Mouse (Mus musculus) hindbrain, embryonic 15.5 days (tissue): Measurements from ENCODE around the gene Hoxb7. TPM values are rescaled to one million over a fixed set of nuclear protein-coding genes. Genes with fewer than 3 reads are reported as not detected.

ENCODE experiments used
- ATAC-seq: fragments of 200-750 bp; cut with Nextera tagmentation; 2 replicates; pipeline ENCODE4 v1.8.0; 2017; ENCODE audit warnings: low read depth, moderate number of reproducible peaks, moderate TSS enrichment; ENCODE audit not compliant: low FRiP score
- H3K27ac ChIP-seq: fragments of 300-500 bp; sonication (generic); replicated peaks from 2 replicates; pipeline ENCODE4 v1.5.1; 2015; ENCODE audit warnings: mild to moderate bottlenecking, inconsistent platforms
- H3K27me3 ChIP-seq: fragments of 300-500 bp; sonication (generic); 2 replicates; pipeline ENCODE4 v1.6.1; 2015; ENCODE audit warnings: control low read depth, inconsistent platforms
- H3K36me3 ChIP-seq: fragments of 300-500 bp; sonication (generic); 2 replicates; pipeline ENCODE4 v1.6.1; 2015; ENCODE audit warnings: control low read depth, inconsistent platforms
- H3K4me1 ChIP-seq: fragments of 300-500 bp; sonication (generic); replicated peaks from 2 replicates; pipeline ENCODE4 v1.6.1; 2015; ENCODE audit warnings: control low read depth, inconsistent platforms
- H3K4me2 ChIP-seq: fragments of 300-500 bp; sonication (generic); 2 replicates; pipeline ENCODE4 v1.6.1; 2015; ENCODE audit warnings: moderate library complexity, mild to moderate bottlenecking, inconsistent platforms
- H3K4me3 ChIP-seq: fragments of 300-500 bp; sonication (generic); 2 replicates; pipeline ENCODE4 v1.5.1; 2015; ENCODE audit warnings: mild to moderate bottlenecking, inconsistent platforms
- H3K9ac ChIP-seq: fragments of 300-500 bp; sonication (generic); 2 replicates; pipeline ENCODE4 v1.6.1; 2015; ENCODE audit warnings: inconsistent platforms
- H3K9me3 ChIP-seq: fragments of 300-500 bp; sonication (generic); 2 replicates; pipeline ENCODE4 v1.6.1; 2016; ENCODE audit warnings: control low read depth, inconsistent platforms
- WGBS: fragments of 180-500 bp; shearing (Covaris S2); methylation state at CpG from one replicate; pipeline ENCODE4 v1.1.7; 2015; 5-methylcytosine and 5-hydroxymethylcytosine counted together
- polyA plus RNA-seq: library from polyadenylated mRNA; unstranded; fragments of >200 nt; fragmentation: Nextera tagmentation; extraction: Ambion mirVana; gene quantifications from 2 replicates; pipeline ENCODE4 v1.2.1, GENCODE M21; 2015

Gene Hoxb7
- polyA plus RNA-seq, 1 experiment from 2014 or later, result 33.6 TPM

DNA sequence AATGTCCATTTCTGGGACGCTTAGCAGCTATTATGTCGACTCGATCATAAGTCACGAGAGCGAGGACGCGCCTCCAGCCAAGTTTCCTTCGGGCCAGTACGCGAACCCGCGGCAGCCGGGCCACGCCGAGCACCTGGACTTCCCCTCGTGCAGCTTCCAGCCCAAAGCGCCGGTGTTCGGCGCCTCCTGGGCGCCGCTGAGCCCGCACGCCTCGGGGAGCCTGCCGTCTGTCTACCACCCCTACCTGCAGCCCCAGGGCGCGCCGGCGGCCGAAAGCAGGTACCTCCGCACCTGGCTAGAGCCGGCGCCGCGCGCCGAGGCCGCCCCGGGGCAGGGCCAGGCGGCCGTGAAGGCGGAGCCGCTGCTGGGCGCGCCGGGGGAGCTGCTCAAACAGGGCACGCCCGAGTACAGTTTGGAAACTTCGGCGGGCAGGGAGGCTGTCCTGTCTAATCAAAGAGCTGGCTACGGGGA is 14.8 kb upstream of the Hoxb7 start:
- no peak for ATAC-seq
- Histone ChIP-seq H3K9me3 (no peaks in the 10 kb centered on the region), H3K4me1 (peaks cover 14% of the 10 kb centered on the region; the same call in 1 of the 2 replicates), H3K27me3 (peaks cover 85% of the 10 kb centered on the region), H3K9ac (no peak overlapping the region), H3K4me2 (peak overlapping the region; percentile 43), H3K4me3 (peak overlapping the region; percentile 26), H3K36me3 (no peaks in the 10 kb centered on the region), H3K27ac (no peak overlapping the region)
- WGBS, result under 1% methylated on average over 52 of the region's 52 CpGs

DNA sequence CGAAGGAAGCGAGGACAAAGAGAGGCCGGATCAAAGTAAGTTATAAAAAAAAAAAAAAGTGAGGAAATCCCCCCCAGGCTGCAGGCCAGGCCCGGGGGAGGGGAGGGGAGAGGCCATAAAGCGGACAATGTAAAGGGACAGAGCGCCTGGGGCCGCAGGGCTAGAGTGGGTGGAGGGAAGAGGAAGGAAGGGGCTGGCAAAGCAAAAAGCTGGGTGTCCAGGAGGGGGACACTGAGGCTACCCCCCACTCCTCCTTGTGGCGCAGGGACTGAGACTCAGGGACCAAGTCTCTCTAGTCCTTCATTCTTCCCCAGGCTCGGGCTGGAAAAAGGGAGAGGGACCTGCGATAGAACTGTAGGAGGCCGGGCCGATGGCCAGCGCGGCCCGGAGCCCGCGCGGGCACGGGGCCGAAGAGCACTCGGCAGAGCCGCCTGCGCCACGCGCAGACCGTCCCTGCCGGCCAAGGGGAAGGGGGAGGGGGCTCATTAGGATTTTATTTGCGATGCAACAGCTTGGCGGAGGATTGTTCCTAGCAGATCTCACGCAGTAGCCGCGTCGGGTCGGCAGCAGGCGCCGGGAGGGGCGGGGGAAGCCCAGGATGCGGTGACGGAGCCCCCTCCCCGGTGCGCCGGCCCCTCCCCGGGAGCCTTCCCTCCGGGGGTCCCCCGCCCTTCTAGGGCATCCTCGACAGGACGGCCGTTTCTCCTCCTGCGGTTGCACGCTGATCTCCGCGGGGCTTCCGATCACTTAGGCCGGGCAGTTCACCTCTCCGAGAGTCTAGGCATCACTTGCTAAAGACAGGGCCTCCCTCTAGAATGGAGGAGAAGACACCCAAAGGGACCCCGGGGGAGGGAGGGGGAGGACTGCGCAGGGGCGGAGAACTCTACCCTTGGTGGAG is 14.2 kb upstream of the Hoxb7 start:
- Histone ChIP-seq H3K4me1 (peaks cover 14% of the 10 kb centered on the region; the same call in 1 of the 2 replicates), H3K9me3 (no peaks in the 10 kb centered on the region), H3K36me3 (no peaks in the 10 kb centered on the region), H3K27me3 (peaks cover 85% of the 10 kb centered on the region), H3K27ac (0 out of 2 replicates have a peak overlapping the region, but pooled peaks have one; percentile 28), H3K4me3 (peak overlapping the region; percentile 26), H3K4me2 (peak overlapping the region; percentile 43), H3K9ac (no peak overlapping the region; the same call in 1 of the 2 replicates)
- peak; percentile 54; the same call in 1 of the 2 replicates for ATAC-seq
- WGBS, result under 1% methylated on average over 49 of the region's 58 CpGs

DNA sequence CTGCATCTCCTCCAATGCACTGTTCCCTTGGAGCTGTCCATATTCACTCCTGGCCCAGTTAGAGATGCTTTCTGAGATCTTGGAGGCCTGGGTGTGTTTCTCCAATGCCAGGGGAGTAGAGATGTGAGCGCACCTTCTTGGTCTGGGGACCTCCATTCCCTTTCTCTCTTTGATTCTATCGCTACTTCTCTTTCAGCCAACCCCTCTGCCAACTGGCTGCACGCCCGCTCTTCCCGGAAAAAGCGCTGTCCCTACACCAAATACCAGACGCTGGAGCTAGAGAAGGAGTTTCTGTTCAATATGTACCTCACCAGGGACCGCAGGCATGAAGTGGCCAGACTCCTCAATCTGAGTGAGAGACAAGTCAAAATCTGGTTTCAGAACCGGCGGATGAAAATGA is 12.0 kb upstream of the Hoxb7 start:
- H3K4me3 ChIP-seq, result no peak overlapping the region
- no peak overlapping the region for H3K4me2 ChIP-seq
- H3K9ac ChIP-seq, result no peak overlapping the region
- H3K27ac ChIP-seq, result no peak overlapping the region
- peaks cover 87% of the 10 kb centered on the region for H3K27me3 ChIP-seq
- H3K9me3 ChIP-seq, result no peaks in the 10 kb centered on the region
- H3K4me1 ChIP-seq, result peaks cover 14% of the 10 kb centered on the region; the same call in 1 of the 2 replicates
- no peak for ATAC-seq
- no peaks in the 10 kb centered on the region for H3K36me3 ChIP-seq
- 7% methylated on average over 10 of the region's 10 CpGs for WGBS

DNA sequence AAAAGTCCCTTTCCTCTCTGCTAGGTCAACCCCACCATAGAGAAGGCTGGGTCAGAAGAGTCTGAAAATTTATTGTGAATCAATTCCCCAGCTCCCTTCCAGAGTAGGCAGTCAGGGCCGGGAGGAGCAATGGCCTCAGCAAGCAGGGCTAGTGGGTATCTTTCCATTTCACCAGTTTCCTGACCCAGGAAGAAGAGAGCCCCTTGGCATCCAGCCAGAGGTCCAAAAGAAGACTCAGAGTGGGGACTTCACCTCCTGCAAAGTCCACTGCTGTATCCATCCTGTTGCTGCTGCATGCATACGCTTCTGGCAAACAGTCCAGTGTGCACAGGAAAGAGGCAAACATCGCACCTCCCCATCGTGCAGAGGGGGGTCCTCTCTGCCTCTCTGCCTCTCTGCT is 10.5 kb upstream of the Hoxb7 start:
- Histone ChIP-seq H3K36me3 (no peaks in the 10 kb centered on the region), H3K9me3 (no peaks in the 10 kb centered on the region), H3K4me1 (peaks cover 13% of the 10 kb centered on the region; the same call in 1 of the 2 replicates), H3K27ac (no peak overlapping the region), H3K4me3 (no peak overlapping the region), H3K9ac (no peak overlapping the region), H3K4me2 (no peak overlapping the region), H3K27me3 (peaks cover 92% of the 10 kb centered on the region)
- 13% methylated on average over 4 of the region's 4 CpGs for WGBS
- no peak for ATAC-seq

DNA sequence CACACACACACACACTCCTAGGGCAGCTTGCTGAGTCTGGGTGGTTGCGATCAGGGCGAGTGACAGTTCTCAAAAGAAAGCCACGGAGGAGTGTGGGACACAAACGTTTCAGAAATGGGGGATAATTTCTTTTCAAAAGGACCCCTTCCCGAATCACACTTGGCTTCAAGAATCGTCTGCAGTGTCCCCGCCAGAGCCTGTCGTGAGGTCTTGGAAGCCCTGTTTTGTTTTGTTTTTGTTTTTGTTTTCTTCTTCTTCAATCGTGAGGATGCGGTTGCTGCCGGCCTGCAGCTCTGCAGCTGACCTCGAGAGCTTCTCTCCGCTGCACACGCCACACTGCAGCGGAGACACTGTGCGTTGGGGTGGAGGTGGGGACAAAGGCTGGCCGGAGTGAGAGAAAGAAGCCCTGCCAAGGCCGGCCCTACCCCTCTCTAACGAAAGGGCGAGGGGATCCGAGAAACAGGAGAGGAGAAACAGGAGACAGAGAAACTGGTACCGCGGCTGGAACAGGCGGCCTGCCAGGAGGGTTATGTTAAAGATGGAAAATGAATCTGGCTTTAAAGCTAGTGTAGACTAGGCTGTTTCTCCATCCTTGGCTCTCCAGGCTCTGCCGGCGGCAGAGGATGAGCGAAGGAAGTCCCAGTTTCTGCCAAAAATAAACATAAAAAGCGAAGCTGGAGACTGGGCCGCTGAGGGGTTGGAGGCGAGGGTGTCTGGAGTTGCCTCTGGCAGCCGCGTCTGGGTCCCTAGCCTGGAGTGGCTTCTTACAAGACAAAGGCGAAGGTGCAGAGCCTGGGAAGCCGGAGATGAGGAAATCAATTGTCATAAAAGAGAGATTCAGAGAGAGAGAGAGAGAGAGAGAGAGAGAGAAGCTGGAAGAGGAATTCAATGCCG is 9.0 kb upstream of the Hoxb7 start:
- Histone ChIP-seq H3K4me3 (no peak overlapping the region), H3K4me2 (peak overlapping the region; percentile 20), H3K9me3 (no peaks in the 10 kb centered on the region), H3K27me3 (peaks cover 91% of the 10 kb centered on the region), H3K27ac (peak overlapping the region; percentile 50), H3K36me3 (no peaks in the 10 kb centered on the region), H3K4me1 (peaks cover 2% of the 10 kb centered on the region; the same call in 1 of the 2 replicates), H3K9ac (no peak overlapping the region)
- 2% methylated on average over 35 of the region's 35 CpGs for WGBS
- ATAC-seq, result no peak

DNA sequence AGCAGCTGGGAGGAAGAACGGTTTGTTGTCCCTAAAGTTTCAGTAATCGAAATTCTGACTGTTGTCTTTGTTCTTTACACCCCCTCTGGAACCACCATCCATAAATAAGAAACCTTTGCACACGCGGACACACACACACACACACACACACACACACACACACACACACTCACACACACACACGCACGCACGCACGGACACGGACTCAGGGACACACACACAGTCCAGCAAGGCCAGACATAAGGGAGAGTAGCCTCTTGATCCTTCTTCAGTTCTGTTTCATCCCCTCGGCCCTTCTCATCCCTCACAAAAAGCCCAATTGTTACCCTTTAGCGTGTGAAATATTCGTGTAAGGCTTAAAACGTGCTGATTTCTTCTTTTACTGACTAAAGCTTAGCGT is 8.1 kb upstream of the Hoxb7 start:
- no peak overlapping the region for H3K4me3 ChIP-seq
- ATAC-seq, result no peak
- H3K4me2 ChIP-seq, result no peak overlapping the region
- H3K36me3 ChIP-seq, result no peaks in the 10 kb centered on the region
- no peaks in the 10 kb centered on the region for H3K4me1 ChIP-seq
- no peaks in the 10 kb centered on the region for H3K9me3 ChIP-seq
- no peak overlapping the region for H3K9ac ChIP-seq
- 0 out of 2 replicates have a peak overlapping the region, but pooled peaks have one; percentile 9 for H3K27ac ChIP-seq
- H3K27me3 ChIP-seq, result peaks cover 87% of the 10 kb centered on the region
- WGBS, result 16% methylated on average over 14 of the region's 14 CpGs

DNA sequence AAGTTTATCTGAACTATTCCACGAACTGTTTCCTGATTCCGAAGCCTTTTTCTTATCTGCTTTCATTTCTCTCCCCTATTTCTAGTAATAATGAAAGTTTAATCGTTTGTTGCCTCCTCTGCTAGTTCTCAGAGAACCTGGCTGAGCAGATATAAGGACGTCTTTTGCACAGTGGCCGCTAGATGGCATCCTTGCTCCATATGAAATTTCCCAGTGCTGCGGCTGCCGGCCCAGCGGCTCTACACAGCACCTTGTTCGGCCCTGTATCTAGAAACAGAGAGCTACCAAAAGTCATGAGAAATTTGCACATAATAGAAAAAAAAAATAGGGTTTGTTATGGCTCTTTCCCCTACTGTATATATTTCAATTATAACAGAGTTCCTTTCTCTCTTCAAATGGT is 7.7 kb upstream of the Hoxb7 start:
- no peaks in the 10 kb centered on the region for H3K36me3 ChIP-seq
- no peaks in the 10 kb centered on the region for H3K9me3 ChIP-seq
- no peak overlapping the region for H3K4me3 ChIP-seq
- WGBS, result under 1% methylated on average over 9 of the region's 9 CpGs
- ATAC-seq, result peak; percentile 84; the same call in 1 of the 2 replicates
- no peak overlapping the region for H3K9ac ChIP-seq
- no peak overlapping the region for H3K27ac ChIP-seq
- peak overlapping the region; percentile 38 for H3K4me2 ChIP-seq
- peaks cover 87% of the 10 kb centered on the region for H3K27me3 ChIP-seq
- H3K4me1 ChIP-seq, result no peaks in the 10 kb centered on the region

DNA sequence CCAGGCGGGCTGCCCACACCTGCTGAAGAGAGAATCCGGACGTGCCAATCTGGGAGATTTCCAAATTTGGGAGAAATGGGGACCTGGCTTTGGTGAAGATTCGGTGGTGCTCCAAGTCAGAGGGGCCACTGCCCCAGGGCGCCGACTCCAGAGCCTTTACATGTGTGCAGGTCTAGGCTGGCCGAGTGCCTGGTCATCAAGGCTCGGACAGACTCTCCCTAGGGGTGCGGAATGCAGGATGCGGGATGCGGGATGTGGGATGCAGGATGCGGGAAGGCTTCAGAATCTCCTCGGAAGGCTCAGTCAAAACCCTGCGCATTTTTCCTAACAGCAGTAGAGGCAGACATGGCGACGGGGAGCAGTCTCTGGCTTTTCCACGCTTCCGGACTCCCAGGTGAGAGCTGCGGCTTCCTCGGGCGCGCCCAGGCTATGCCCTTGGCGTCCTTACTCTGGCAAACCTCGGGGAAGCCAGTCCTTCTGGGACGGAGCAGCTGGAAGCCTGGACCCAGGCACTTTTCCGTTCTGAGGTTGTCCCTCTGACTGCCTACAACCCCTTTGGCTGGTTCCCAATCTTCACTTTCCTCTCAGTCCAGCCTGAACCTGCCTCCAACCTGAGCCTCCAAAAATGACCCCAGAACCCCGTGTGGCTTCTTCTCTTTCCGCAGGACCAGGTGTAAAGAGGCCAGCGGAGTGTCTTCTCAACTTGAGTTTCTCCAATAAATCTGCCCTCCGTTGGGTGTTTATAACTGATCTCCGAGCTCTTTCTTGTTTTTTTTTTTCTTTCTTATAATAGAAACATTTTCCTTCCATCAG is 6.8 kb upstream of the Hoxb7 start:
- peaks cover 86% of the 10 kb centered on the region for H3K27me3 ChIP-seq
- H3K27ac ChIP-seq, result peak overlapping the region; percentile 58; the same call in 1 of the 2 replicates
- no peak overlapping the region for H3K9ac ChIP-seq
- ATAC-seq, result no peak
- H3K36me3 ChIP-seq, result no peaks in the 10 kb centered on the region
- WGBS, result 3% methylated on average over 31 of the region's 31 CpGs
- peak overlapping the region; percentile 4; the same call in 1 of the 2 replicates for H3K4me3 ChIP-seq
- H3K9me3 ChIP-seq, result no peaks in the 10 kb centered on the region
- peak overlapping the region; percentile 38 for H3K4me2 ChIP-seq
- H3K4me1 ChIP-seq, result peaks cover 6% of the 10 kb centered on the region

DNA sequence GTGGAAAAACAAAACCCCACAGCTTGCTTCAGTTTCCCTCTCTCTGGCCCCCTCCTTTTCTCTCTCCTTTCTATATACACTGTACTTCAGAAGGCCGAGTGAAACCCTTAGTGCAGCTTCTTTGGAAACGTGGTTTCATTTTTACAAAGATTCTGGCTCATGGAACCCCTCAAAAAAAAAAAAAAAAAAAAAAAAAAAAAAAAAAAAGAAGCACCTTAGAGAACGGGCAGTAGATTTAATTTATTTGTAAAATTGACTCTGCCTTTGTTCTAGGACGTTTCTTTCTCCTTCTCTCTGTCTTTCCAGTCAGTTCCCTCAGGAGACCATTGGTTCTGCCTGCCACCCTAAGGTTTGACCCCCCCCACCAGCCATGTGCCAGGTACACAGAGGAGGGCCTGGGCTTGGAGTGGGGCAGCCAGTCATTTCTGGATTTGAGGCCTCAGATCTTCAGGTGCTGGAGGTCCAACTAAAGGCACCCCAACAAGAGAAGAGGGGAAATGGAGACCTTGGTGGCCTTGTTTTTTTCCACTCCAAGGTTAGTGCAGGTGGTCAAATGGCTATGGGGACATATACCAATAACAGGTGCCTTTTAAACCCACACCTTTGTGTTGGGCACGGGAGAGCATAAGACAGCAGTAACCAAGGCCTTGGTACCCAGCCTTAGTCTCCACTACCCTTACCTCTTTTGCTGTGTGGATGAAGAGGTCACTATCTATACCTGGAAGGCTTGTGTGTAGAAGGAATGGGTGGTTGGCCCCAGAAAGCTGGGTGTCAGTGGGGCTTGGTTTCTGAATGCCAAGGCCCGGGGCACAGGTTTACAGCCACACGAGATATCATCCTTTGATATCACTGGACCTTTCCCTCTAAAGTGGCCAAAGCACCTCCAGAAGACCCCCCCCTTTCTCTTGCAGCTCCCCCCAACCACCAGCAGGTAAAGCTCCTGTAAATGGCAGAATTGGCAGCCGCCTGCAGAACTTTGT is 5.7 kb upstream of the Hoxb7 start:
- Histone ChIP-seq H3K9me3 (no peaks in the 10 kb centered on the region), H3K4me3 (peak overlapping the region; percentile 40; the same call in 1 of the 2 replicates), H3K4me1 (peaks cover 6% of the 10 kb centered on the region), H3K36me3 (no peaks in the 10 kb centered on the region), H3K27me3 (peaks cover 82% of the 10 kb centered on the region), H3K4me2 (peak overlapping the region; percentile 50), H3K9ac (no peak overlapping the region), H3K27ac (peak overlapping the region; percentile 72)
- ATAC-seq, result no peak
- WGBS, result 13% methylated on average over 8 of the region's 8 CpGs

DNA sequence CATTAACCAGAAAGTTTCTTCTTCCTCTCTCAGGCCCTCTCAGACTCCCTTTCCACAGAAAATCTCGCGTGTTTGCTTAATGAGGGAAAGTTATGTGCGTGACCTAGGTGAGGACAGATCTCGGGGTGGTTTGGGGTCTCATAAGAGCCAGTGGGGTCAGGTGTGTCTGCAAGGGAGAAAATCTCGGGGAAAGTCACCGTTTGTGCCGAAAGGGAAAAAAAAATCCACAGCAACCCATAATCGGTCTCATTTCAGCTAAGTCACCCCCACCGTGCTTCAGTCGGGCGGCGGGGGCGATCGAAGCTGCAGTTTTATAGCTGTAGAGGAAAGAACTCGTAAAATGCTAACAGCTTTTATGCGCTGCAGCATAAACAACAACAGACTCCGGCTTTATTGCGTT is 5.0 kb upstream of the Hoxb7 start:
- no peak for ATAC-seq

More for the DNA sequence above, 5.0 kb upstream of the Hoxb7 start:
- peak overlapping the region; percentile 50 for H3K4me2 ChIP-seq
- peak overlapping the region; percentile 40; the same call in 1 of the 2 replicates for H3K4me3 ChIP-seq
- peak overlapping the region; percentile 72 for H3K27ac ChIP-seq
- peaks cover 80% of the 10 kb centered on the region for H3K27me3 ChIP-seq
- H3K36me3 ChIP-seq, result no peaks in the 10 kb centered on the region
- 3% methylated on average over 18 of the region's 18 CpGs for WGBS
- H3K9me3 ChIP-seq, result no peaks in the 10 kb centered on the region
- H3K4me1 ChIP-seq, result peaks cover 6% of the 10 kb centered on the region
- no peak overlapping the region for H3K9ac ChIP-seq
